ENCODE assay signal across 30 mouse cellular contexts in the genomic region with DNA sequence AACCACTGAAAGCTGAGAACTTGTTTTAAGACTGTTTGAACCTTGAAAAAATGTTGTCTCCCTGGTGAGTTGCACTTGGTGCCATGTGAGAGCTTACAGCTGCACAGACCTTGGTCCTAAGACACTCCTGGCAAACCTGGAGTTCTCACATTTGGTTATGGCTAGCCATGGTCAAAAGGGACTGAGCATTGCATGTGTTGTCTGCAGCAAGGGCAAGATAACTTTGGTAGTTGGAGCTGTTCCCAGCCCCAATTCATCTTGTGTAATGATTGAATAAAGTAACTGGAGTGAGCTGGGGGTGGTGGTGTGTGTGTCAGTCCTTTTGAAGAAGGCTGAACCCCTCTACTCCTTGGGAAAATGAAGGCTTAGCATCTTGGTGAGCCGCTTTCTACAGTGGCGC.
DNase-seq lines count a peak whose midpoint lies in the region; ATAC-seq and TF ChIP-seq lines count a peak whose summit lies in the region.
"Had no signal": no experiment of that assay in that cellular context is flagged by ENCODE, and none has a peak within 500 bp of the region (broad histone marks: within the 10 kb centered on the region; RNA-seq: fewer than 3 reads in every experiment).

No protein-coding gene starts in this region.

- DNase-seq in adrenal gland, postnatal 10 days = peak; percentile 47
- no peak for DNase-seq in adrenal gland, adult 8-10 months
- no peak for DNase-seq in heart, adult 8-10 months (ENCODE audit: low spot score)
- DNase-seq in liver, adult 2 months (ENCODE audit: extremely low read depth, low read depth, low spot score) = peak; percentile 37
- no peak for DNase-seq in liver
- peak; percentile 48 for DNase-seq in adipocyte (ENCODE audit: low spot score)
- DNase-seq: cerebellum, adult 11-12 months; cerebellum, adult 9-11 months; kidney, adult 11 months; kidney, postnatal 14 days; layer of hippocampus, adult 9-11 months; liver, embryonic 13.5 days; right cerebral cortex, adult 18-20 months; spleen, adult 18-20 months; thymus, postnatal 25 days had no signal

- no peak for ATAC-seq in heart, embryonic 15.5 days (replicated peaks; ENCODE audit: insufficient number of reproducible peaks, insufficient read depth, low FRiP score, low read depth)
- ATAC-seq: forebrain, embryonic 15.5 days; inflammation-experienced regulatory T-cells, adult 6 months; midbrain, embryonic 15.5 days; Patski had no signal

- no peaks in the 10 kb centered on the region for H3K9me3 ChIP-seq in heart, embryonic 15.5 days (replicated peaks)
- H3K9me3 ChIP-seq: embryonic facial prominence, embryonic 13.5 days; forebrain, embryonic 10.5 days; forebrain, embryonic 15.5 days; G1E; hindbrain, embryonic 10.5 days; hindbrain, embryonic 15.5 days; limb, embryonic 12.5 days; liver, embryonic 13.5 days; lung, embryonic 15.5 days; midbrain, embryonic 10.5 days; midbrain, embryonic 15.5 days; neural tube, embryonic 15.5 days had no signal

- no peaks in the 10 kb centered on the region for H3K36me3 ChIP-seq in heart, embryonic 15.5 days
- no peaks in the 10 kb centered on the region for H3K36me3 ChIP-seq in liver, adult 2 months (ENCODE audit: control insufficient read depth, insufficient read depth, low read length)
- H3K36me3 ChIP-seq: embryonic facial prominence, embryonic 13.5 days; forebrain, embryonic 10.5 days; forebrain, embryonic 15.5 days; G1E; hindbrain, embryonic 10.5 days; hindbrain, embryonic 15.5 days; limb, embryonic 12.5 days; liver, embryonic 13.5 days; lung, embryonic 15.5 days; midbrain, embryonic 10.5 days; midbrain, embryonic 15.5 days; neural tube, embryonic 15.5 days had no signal

- no peak overlapping the region for H3K9ac ChIP-seq in heart, embryonic 15.5 days
- no peak overlapping the region for H3K9ac ChIP-seq in liver, adult 2 months (ENCODE audit: low read depth, low read length)
- H3K9ac ChIP-seq: embryonic facial prominence, embryonic 13.5 days; forebrain, embryonic 15.5 days; hindbrain, embryonic 15.5 days; limb, embryonic 12.5 days; liver, embryonic 13.5 days; lung, embryonic 15.5 days; midbrain, embryonic 15.5 days; neural tube, embryonic 15.5 days had no signal

- peak overlapping the region; percentile 49 for H3K27ac ChIP-seq in heart, embryonic 15.5 days
- H3K27ac ChIP-seq in liver, adult 2 months (replicated peaks; ENCODE audit: insufficient read depth, low read depth, low read length) = no peak overlapping the region
- H3K27ac ChIP-seq: embryonic facial prominence, embryonic 13.5 days; forebrain, embryonic 10.5 days; forebrain, embryonic 15.5 days; hindbrain, embryonic 10.5 days; hindbrain, embryonic 15.5 days; limb, embryonic 12.5 days; liver, embryonic 13.5 days; lung, embryonic 15.5 days; midbrain, embryonic 10.5 days; midbrain, embryonic 15.5 days; neural tube, embryonic 15.5 days had no signal

- H3K4me2 ChIP-seq in heart, embryonic 15.5 days = no peak overlapping the region
- H3K4me2 ChIP-seq: embryonic facial prominence, embryonic 13.5 days; forebrain, embryonic 15.5 days; heart, embryonic 11.5 days; hindbrain, embryonic 15.5 days; limb, embryonic 12.5 days; liver, embryonic 13.5 days; lung, embryonic 15.5 days; midbrain, embryonic 15.5 days; neural tube, embryonic 15.5 days had no signal

- H3K27me3 ChIP-seq in heart, embryonic 15.5 days = no peaks in the 10 kb centered on the region
- no peaks in the 10 kb centered on the region for H3K27me3 ChIP-seq in liver, adult 2 months (ENCODE audit: control insufficient read depth, insufficient read depth, low read length)
- H3K27me3 ChIP-seq: embryonic facial prominence, embryonic 13.5 days; forebrain, embryonic 15.5 days; hindbrain, embryonic 15.5 days; limb, embryonic 12.5 days; liver, embryonic 13.5 days; lung, embryonic 15.5 days; midbrain, embryonic 15.5 days; neural tube, embryonic 15.5 days had no signal

- H3K4me1 ChIP-seq in heart, embryonic 15.5 days (replicated peaks) = 0 out of 2 replicates have a peak, but pooled peaks cover 4% of the 10 kb centered on the region
- peaks cover 4% of the 10 kb centered on the region for H3K4me1 ChIP-seq in liver, adult 2 months (ENCODE audit: control insufficient read depth, insufficient read depth, low read length)
- H3K4me1 ChIP-seq: embryonic facial prominence, embryonic 13.5 days; forebrain, embryonic 10.5 days; forebrain, embryonic 15.5 days; hindbrain, embryonic 10.5 days; hindbrain, embryonic 15.5 days; limb, embryonic 12.5 days; liver, embryonic 13.5 days; lung, embryonic 15.5 days; midbrain, embryonic 10.5 days; midbrain, embryonic 15.5 days; neural tube, embryonic 15.5 days had no signal

- no peaks in the 10 kb centered on the region for H3K79me2 ChIP-seq in liver, adult 2 months (ENCODE audit: control insufficient read depth, insufficient read depth, low read length)

- no peak overlapping the region for H3K4me3 ChIP-seq in heart, embryonic 15.5 days
- H3K4me3 ChIP-seq in liver, adult 2 months (ENCODE audit: insufficient read depth, low read depth, low read length) = no peak overlapping the region
- H3K4me3 ChIP-seq: embryonic facial prominence, embryonic 13.5 days; forebrain, embryonic 10.5 days; forebrain, embryonic 15.5 days; hindbrain, embryonic 10.5 days; hindbrain, embryonic 15.5 days; limb, embryonic 12.5 days; liver, embryonic 13.5 days; lung, embryonic 15.5 days; midbrain, embryonic 10.5 days; midbrain, embryonic 15.5 days; neural tube, embryonic 15.5 days had no signal

- no peak for TF ChIP-seq CTCF in liver, adult 2 months (IDR thresholded peaks at IDR 0.05; ENCODE audit: low read depth, low read length)

- no peak for TF ChIP-seq POLR2A in liver, adult 2 months (IDR thresholded peaks at IDR 0.05; ENCODE audit: extremely low read depth, insufficient read depth, low read length)

- 88% methylated on average over 2 of the region's 2 CpGs for WGBS in heart, embryonic 15.5 days
- 88% methylated on average over 2 of the region's 2 CpGs for WGBS in liver, adult 2 months

Comparison
In these comparisons a context has a peak if more than half of its experiments do, and no peak if none do; other contexts are left out.
1. DNase-seq: peak in adrenal gland, postnatal 10 days (single experiment), liver, adult 2 months (single experiment) and adipocyte (single experiment); none in adrenal gland, adult 8-10 months (single experiment), heart, adult 8-10 months (single experiment) and liver (single experiment).